Mouse (Mus musculus) thymus, postnatal 14 days (tissue): ENCODE measurements around the gene Shank1.
"Not testable (repeated sequence)": the region's sequence is repeated elsewhere in the genome, so short reads cannot be mapped to it uniquely, and the experiment has no call there.

Experiments
- DNase-seq: peaks from one replicate; pipeline ENCODE4 v3.0.0; 2021

Gene Shank1

GRCm38 (mm10) chr7:44309475-44310284 lies at the start of gene Shank1:
TSS of gene Shank1 (plus strand) at chr7:44310253.
- DNase-seq, result no peak

GRCm38 (mm10) chr7:44260410-44260809 lies 49.6 kb upstream of the Shank1 start:
- no peak for DNase-seq

GRCm38 (mm10) chr7:44261147-44261546 lies 48.9 kb upstream of the Shank1 start, which contains the start of gene Gm15517:
TSS of gene Gm15517 (plus strand) at chr7:44261447.
- no peak for DNase-seq

GRCm38 (mm10) chr7:44262791-44263643 lies 47.0 kb upstream of the Shank1 start:
- peak; percentile 94 for DNase-seq

- DNase-seq, result no peak
Observed at GRCm38 (mm10) chr7:44268117-44268516, 41.9 kb upstream of the Shank1 start.

- no peak for DNase-seq
Observed at GRCm38 (mm10) chr7:44269397-44269796, 40.7 kb upstream of the Shank1 start.

GRCm38 (mm10) chr7:44271309-44271708 lies 38.7 kb upstream of the Shank1 start:
- DNase-seq, result no peak

GRCm38 (mm10) chr7:44272546-44272945 lies 37.5 kb upstream of the Shank1 start:
- no peak for DNase-seq

GRCm38 (mm10) chr7:44273446-44273845 lies 36.6 kb upstream of the Shank1 start:
- no peak for DNase-seq

GRCm38 (mm10) chr7:44274096-44274495 lies 36.0 kb upstream of the Shank1 start:
- DNase-seq, result no peak

GRCm38 (mm10) chr7:44275546-44275945 lies 34.5 kb upstream of the Shank1 start:
- no peak for DNase-seq

- DNase-seq, result no peak
Observed at GRCm38 (mm10) chr7:44276461-44277249, 33.4 kb upstream of the Shank1 start.

- peak; percentile 40 for DNase-seq
Observed at GRCm38 (mm10) chr7:44277250-44277622, 32.8 kb upstream of the Shank1 start.

GRCm38 (mm10) chr7:44280959-44281358 lies 29.1 kb upstream of the Shank1 start:
- no peak for DNase-seq

GRCm38 (mm10) chr7:44281586-44281985 lies 28.5 kb upstream of the Shank1 start:
- no peak for DNase-seq

- no peak for DNase-seq
Observed at GRCm38 (mm10) chr7:44287760-44288159, 22.3 kb upstream of the Shank1 start.

GRCm38 (mm10) chr7:44290986-44291385 lies 19.1 kb upstream of the Shank1 start:
- DNase-seq, result no peak

- DNase-seq, result no peak
Observed at GRCm38 (mm10) chr7:44291418-44291817, 18.6 kb upstream of the Shank1 start.

- not testable (repeated sequence) for DNase-seq
Observed at GRCm38 (mm10) chr7:44297501-44297900, 12.6 kb upstream of the Shank1 start.

GRCm38 (mm10) chr7:44303346-44304340 lies 6.4 kb upstream of the Shank1 start:
- DNase-seq, result no peak

GRCm38 (mm10) chr7:44304463-44304774 lies 5.6 kb upstream of the Shank1 start:
- DNase-seq, result no peak
